Mouse (Mus musculus) midbrain, embryonic 15.5 days (tissue): ENCODE results near the gene Pik3c2a. TPM values are rescaled to one million over a fixed set of nuclear protein-coding genes. Genes with fewer than 3 reads are reported as not detected.
A peak's percentile ranks its signal among the peaks of the same experiment; 100 is the strongest.

Source experiments
- ATAC-seq: fragments of 200-750 bp; cut with Nextera tagmentation; replicated peaks from 2 replicates; pipeline ENCODE4 v1.8.0; 2017; ENCODE audit warnings: moderate TSS enrichment
- H3K27ac ChIP-seq: fragments of 300-500 bp; sonication (generic); 2 replicates; pipeline ENCODE4 v1.5.1; 2015; ENCODE audit warnings: mild to moderate bottlenecking, inconsistent platforms
- H3K27me3 ChIP-seq: fragments of 300-500 bp; sonication (generic); replicated peaks from 2 replicates; pipeline ENCODE4 v1.6.1; 2015; ENCODE audit warnings: inconsistent platforms
- H3K36me3 ChIP-seq: fragments of 300-500 bp; sonication (generic); replicated peaks from 2 replicates; pipeline ENCODE4 v1.6.1; 2015; ENCODE audit warnings: inconsistent platforms
- H3K4me1 ChIP-seq: fragments of 300-500 bp; sonication (generic); 2 replicates; pipeline ENCODE4 v1.6.1; 2015; ENCODE audit warnings: inconsistent platforms
- H3K4me2 ChIP-seq: fragments of 300-500 bp; sonication (generic); 2 replicates; pipeline ENCODE4 v1.6.1; 2015; ENCODE audit warnings: inconsistent platforms, mild to moderate bottlenecking, moderate library complexity
- H3K4me3 ChIP-seq: fragments of 300-500 bp; sonication (generic); 2 replicates; pipeline ENCODE4 v1.5.1; 2015; ENCODE audit warnings: mild to moderate bottlenecking, inconsistent platforms
- H3K9ac ChIP-seq: fragments of 300-500 bp; sonication (generic); 2 replicates; pipeline ENCODE4 v1.6.1; 2015; ENCODE audit warnings: mild to moderate bottlenecking, inconsistent platforms
- H3K9me3 ChIP-seq: fragments of 300-500 bp; sonication (generic); 2 replicates; pipeline ENCODE4 v1.6.1; 2016; ENCODE audit warnings: inconsistent platforms
- WGBS: fragments of 180-500 bp; shearing (Covaris S2); methylation state at CpG from one replicate; pipeline ENCODE4 v1.1.7; 2015; ENCODE audit warnings: mixed read lengths; 5-methylcytosine and 5-hydroxymethylcytosine counted together
- polyA plus RNA-seq: library from polyadenylated mRNA; unstranded; fragments of >200 nt; fragmentation: Nextera tagmentation; extraction: Ambion mirVana; gene quantifications from 2 replicates; pipeline ENCODE4 v1.2.1, GENCODE M21; 2015

The Pik3c2a gene
- 16.8 and 17.9 TPM in 2 replicates for polyA plus RNA-seq

DNA sequence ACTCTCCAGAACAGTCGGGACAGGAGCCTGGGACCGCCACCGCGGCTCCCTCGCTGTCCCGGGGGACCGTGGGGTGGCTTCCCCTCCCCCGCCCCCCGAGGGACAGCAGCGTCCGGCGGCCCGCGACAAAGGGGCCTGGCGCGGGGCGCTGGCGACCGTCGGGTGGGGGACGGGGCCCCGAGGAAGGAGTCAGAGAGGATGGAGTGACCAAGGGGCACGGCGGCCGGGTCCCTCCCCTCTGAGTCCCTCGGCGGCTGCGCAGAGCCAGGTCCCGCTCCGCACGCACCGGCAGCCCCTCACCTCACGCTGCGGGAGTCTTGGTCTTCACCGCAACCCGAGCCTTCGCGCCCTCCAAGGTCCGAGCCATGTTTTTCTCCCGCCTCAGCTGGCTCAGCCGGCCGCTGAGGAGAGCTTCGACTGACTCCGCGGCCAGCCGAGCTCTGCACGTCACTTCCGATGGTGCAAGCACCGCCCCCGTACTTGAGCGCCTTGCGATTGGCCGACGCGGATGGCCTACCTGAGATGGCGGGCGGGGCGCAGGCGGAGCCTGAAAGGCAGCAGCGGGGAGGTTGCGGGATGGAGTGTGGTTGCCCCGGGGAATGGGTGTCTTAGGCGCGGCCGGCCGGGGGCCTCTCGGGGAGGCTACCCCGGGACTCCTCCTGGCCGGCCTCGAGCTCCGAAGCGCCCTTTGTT, at the start of gene Pik3c2a:
Gene Pik3c2a (minus strand): TSS at position 446 of the 693 bp plus-strand sequence.
- ATAC-seq = peak; percentile 99
- H3K27ac ChIP-seq = peak within 1 kb of the TSS; percentile 94
- H3K36me3 ChIP-seq = no peaks in the 10 kb centered on the region
- peaks cover 29% of the 10 kb centered on the region for H3K4me1 ChIP-seq
- H3K9me3 ChIP-seq = no peaks in the 10 kb centered on the region
- under 1% methylated on average over 70 of the region's 72 CpGs for WGBS
- peak within 1 kb of the TSS; percentile 96 for H3K9ac ChIP-seq
- H3K4me2 ChIP-seq = peak within 1 kb of the TSS; percentile 90
- H3K4me3 ChIP-seq = peak within 1 kb of the TSS; percentile 95
- H3K27me3 ChIP-seq = no peaks in the 10 kb centered on the region

DNA sequence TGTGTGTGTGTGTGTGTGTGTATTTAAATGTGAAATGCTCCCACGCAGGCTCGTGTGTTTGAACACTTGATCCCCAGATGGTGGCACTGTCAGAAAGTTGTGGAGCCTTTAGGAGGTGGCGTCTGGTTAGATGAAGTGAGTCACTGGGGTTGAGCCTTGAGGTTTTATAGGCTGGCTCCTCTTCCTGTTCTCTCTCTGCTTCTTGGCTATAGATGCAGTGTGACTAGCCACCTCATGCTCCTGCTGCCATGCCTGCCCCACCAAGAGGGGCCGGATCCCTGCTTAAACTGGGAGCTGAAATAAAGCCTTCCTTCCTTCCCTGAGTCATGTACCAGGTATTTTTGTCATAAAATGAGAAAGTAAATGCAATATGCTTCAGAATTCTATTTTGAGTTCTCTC, 47.9 kb upstream of the Pik3c2a start:
- Histone ChIP-seq H3K9ac (no peak overlapping the region), H3K36me3 (no peaks in the 10 kb centered on the region), H3K9me3 (no peaks in the 10 kb centered on the region), H3K4me3 (no peak overlapping the region), H3K27me3 (no peaks in the 10 kb centered on the region), H3K27ac (no peak overlapping the region), H3K4me1 (no peaks in the 10 kb centered on the region), H3K4me2 (no peak overlapping the region)
- no peak for ATAC-seq
- WGBS = 82% methylated on average over 4 of the region's 4 CpGs

DNA sequence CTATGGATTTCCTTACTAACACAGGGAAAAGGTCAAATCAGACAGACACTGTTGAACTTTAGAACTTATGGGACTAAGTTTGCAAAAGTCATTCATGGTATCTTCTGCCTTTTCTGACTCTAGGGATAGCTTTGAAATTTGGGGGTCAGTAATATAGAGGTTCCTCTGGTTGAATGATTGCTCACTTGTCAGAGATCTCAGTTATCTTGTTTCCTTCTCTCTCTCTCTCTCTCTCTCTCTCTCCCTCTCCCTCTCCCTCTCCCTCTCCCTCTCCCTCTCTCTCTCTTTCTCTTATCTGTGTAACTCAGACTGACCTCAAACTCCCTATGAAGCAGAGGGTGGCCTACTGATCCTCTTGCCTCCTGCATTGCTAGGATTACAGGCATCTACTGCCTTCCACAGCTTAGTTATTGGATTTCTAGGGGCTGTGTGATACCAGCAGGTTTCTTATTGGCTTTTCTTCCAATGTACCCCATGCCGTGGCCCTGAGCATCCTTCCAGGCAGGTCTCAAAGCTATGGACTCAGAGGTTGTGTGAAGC, 41.9 kb upstream of the Pik3c2a start:
- 79% methylated on average over 1 of the region's 1 CpGs for WGBS
- no peaks in the 10 kb centered on the region for H3K36me3 ChIP-seq
- no peak for ATAC-seq

GRCm38 (mm10) chr7:116484213-116484612, 41.0 kb upstream of the Pik3c2a start:
- WGBS = 84% methylated on average over 5 of the region's 5 CpGs
- no peaks in the 10 kb centered on the region for H3K4me1 ChIP-seq
- no peak overlapping the region for H3K27ac ChIP-seq
- no peaks in the 10 kb centered on the region for H3K9me3 ChIP-seq
- no peak overlapping the region for H3K4me2 ChIP-seq
- no peak overlapping the region for H3K9ac ChIP-seq
- H3K27me3 ChIP-seq = no peaks in the 10 kb centered on the region
- no peak for ATAC-seq
- H3K36me3 ChIP-seq = no peaks in the 10 kb centered on the region
- no peak overlapping the region for H3K4me3 ChIP-seq

More for the DNA sequence above, 41.9 kb upstream of the Pik3c2a start:
- no peak overlapping the region for H3K27ac ChIP-seq
- no peak overlapping the region for H3K9ac ChIP-seq
- H3K4me1 ChIP-seq = no peaks in the 10 kb centered on the region
- H3K9me3 ChIP-seq = no peaks in the 10 kb centered on the region
- H3K4me3 ChIP-seq = no peak overlapping the region
- no peak overlapping the region for H3K4me2 ChIP-seq
- no peaks in the 10 kb centered on the region for H3K27me3 ChIP-seq

GRCm38 (mm10) chr7:116483782-116484181, 40.5 kb upstream of the Pik3c2a start:
- no peak overlapping the region for H3K4me3 ChIP-seq
- H3K36me3 ChIP-seq = no peaks in the 10 kb centered on the region
- H3K9me3 ChIP-seq = no peaks in the 10 kb centered on the region
- H3K4me2 ChIP-seq = no peak overlapping the region
- ATAC-seq = no peak
- H3K9ac ChIP-seq = no peak overlapping the region
- H3K27ac ChIP-seq = no peak overlapping the region
- H3K27me3 ChIP-seq = no peaks in the 10 kb centered on the region
- H3K4me1 ChIP-seq = no peaks in the 10 kb centered on the region
- WGBS = 71% methylated on average over 5 of the region's 5 CpGs

GRCm38 (mm10) chr7:116483106-116483505, 39.9 kb upstream of the Pik3c2a start:
- ATAC-seq = no peak
- Histone ChIP-seq H3K9me3 (no peaks in the 10 kb centered on the region), H3K4me2 (no peak overlapping the region), H3K9ac (no peak overlapping the region), H3K27ac (no peak overlapping the region), H3K4me1 (no peaks in the 10 kb centered on the region), H3K27me3 (no peaks in the 10 kb centered on the region), H3K4me3 (no peak overlapping the region), H3K36me3 (no peaks in the 10 kb centered on the region)
- 50% methylated on average over 1 of the region's 1 CpGs for WGBS

GRCm38 (mm10) chr7:116476264-116476663, 33.0 kb upstream of the Pik3c2a start:
- no peak for ATAC-seq
- no peak overlapping the region for H3K4me2 ChIP-seq
- H3K27ac ChIP-seq = no peak overlapping the region
- 84% methylated on average over 5 of the region's 5 CpGs for WGBS
- no peak overlapping the region for H3K9ac ChIP-seq
- H3K9me3 ChIP-seq = no peaks in the 10 kb centered on the region
- H3K4me3 ChIP-seq = no peak overlapping the region
- no peaks in the 10 kb centered on the region for H3K36me3 ChIP-seq
- H3K27me3 ChIP-seq = no peaks in the 10 kb centered on the region
- no peaks in the 10 kb centered on the region for H3K4me1 ChIP-seq

DNA sequence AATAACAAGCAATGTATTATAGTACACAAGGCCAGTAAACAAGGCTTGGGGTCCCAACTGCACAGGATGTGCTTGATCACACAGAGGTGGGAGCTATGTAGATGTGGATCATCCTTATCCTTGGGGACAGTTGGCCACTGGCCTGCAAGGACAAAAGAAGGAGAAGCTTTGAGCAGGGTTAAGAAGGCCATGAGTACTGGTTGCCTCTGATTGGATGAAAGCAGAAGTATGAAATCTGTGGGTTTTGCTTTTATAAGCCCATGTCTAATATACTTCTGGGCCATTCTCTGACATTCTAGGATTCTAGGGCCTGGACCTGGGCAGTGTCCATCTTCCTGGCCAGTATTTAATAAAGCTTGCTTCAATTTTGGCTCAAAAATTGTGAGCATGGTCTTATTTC, 32.6 kb upstream of the Pik3c2a start:
- Histone ChIP-seq H3K36me3 (no peaks in the 10 kb centered on the region), H3K4me1 (no peaks in the 10 kb centered on the region), H3K27me3 (no peaks in the 10 kb centered on the region), H3K27ac (no peak overlapping the region), H3K9ac (no peak overlapping the region), H3K9me3 (no peaks in the 10 kb centered on the region), H3K4me3 (no peak overlapping the region), H3K4me2 (no peak overlapping the region)
- no peak for ATAC-seq

GRCm38 (mm10) chr7:116462114-116462513, 18.9 kb upstream of the Pik3c2a start:
- Histone ChIP-seq H3K9me3 (no peaks in the 10 kb centered on the region), H3K4me3 (no peak overlapping the region), H3K27me3 (no peaks in the 10 kb centered on the region), H3K9ac (no peak overlapping the region), H3K36me3 (no peaks in the 10 kb centered on the region), H3K27ac (no peak overlapping the region), H3K4me2 (no peak overlapping the region), H3K4me1 (no peaks in the 10 kb centered on the region)
- ATAC-seq = no peak
- WGBS = 59% methylated on average over 8 of the region's 8 CpGs

- no peak for ATAC-seq
- H3K27ac ChIP-seq = no peak overlapping the region
- H3K36me3 ChIP-seq = no peaks in the 10 kb centered on the region
- H3K4me3 ChIP-seq = no peak overlapping the region
- no peaks in the 10 kb centered on the region for H3K4me1 ChIP-seq
- no peak overlapping the region for H3K9ac ChIP-seq
- no peaks in the 10 kb centered on the region for H3K9me3 ChIP-seq
- 35% methylated on average over 3 of the region's 3 CpGs for WGBS
- no peak overlapping the region for H3K4me2 ChIP-seq
- H3K27me3 ChIP-seq = no peaks in the 10 kb centered on the region
Measured at GRCm38 (mm10) chr7:116458985-116459441, 15.8 kb upstream of the Pik3c2a start.

DNA sequence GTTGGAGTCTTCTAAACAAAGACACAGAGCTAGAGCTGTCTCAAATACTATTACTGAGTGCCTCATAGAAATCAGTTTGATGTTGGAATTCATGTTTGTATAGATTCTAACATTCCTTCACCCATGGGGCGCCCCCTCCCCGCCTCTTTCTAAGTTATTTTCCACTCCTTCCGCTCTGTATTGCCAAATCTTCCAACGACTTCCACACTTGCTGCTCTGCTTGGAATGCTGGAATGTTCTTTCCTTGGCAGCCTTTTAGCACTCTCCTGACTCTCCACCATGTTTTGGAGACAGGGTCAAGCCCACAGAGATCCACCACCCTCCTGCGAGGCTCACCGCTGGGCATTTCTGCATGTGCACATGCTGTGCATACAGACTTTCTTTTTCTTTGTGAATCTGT, 14.1 kb upstream of the Pik3c2a start:
- Histone ChIP-seq H3K4me2 (no peak overlapping the region), H3K4me3 (no peak overlapping the region), H3K9ac (no peak overlapping the region), H3K36me3 (no peaks in the 10 kb centered on the region), H3K9me3 (no peaks in the 10 kb centered on the region), H3K4me1 (no peaks in the 10 kb centered on the region), H3K27me3 (no peaks in the 10 kb centered on the region), H3K27ac (no peak overlapping the region)
- 80% methylated on average over 6 of the region's 6 CpGs for WGBS
- no peak for ATAC-seq

- H3K4me2 ChIP-seq = no peak overlapping the region
- no peak overlapping the region for H3K4me3 ChIP-seq
- 92% methylated on average over 4 of the region's 4 CpGs for WGBS
- ATAC-seq = no peak
- no peaks in the 10 kb centered on the region for H3K9me3 ChIP-seq
- H3K9ac ChIP-seq = no peak overlapping the region
- H3K27ac ChIP-seq = no peak overlapping the region
- no peaks in the 10 kb centered on the region for H3K36me3 ChIP-seq
- H3K27me3 ChIP-seq = no peaks in the 10 kb centered on the region
- no peaks in the 10 kb centered on the region for H3K4me1 ChIP-seq
Measured at GRCm38 (mm10) chr7:116456964-116457363, 13.7 kb upstream of the Pik3c2a start.

GRCm38 (mm10) chr7:116446645-116447044, 3.4 kb upstream of the Pik3c2a start:
- H3K4me1 ChIP-seq = peaks cover 21% of the 10 kb centered on the region
- no peak overlapping the region for H3K4me3 ChIP-seq
- no peaks in the 10 kb centered on the region for H3K27me3 ChIP-seq
- no peak overlapping the region for H3K9ac ChIP-seq
- no peak overlapping the region for H3K27ac ChIP-seq
- WGBS = 78% methylated on average over 3 of the region's 3 CpGs
- H3K4me2 ChIP-seq = no peak overlapping the region
- no peaks in the 10 kb centered on the region for H3K9me3 ChIP-seq
- no peaks in the 10 kb centered on the region for H3K36me3 ChIP-seq
- no peak for ATAC-seq
